Mouse (Mus musculus) kidney, embryonic 16.5 days (tissue): ENCODE results near the gene C2cd3. TPM values are rescaled to one million over a fixed set of nuclear protein-coding genes. Genes with fewer than 3 reads are reported as not detected.

Source experiments
- ATAC-seq: fragments of 200-750 bp; cut with Nextera tagmentation; 2 replicates; pipeline ENCODE4 v1.8.0; 2017; ENCODE audit warnings: moderate TSS enrichment; ENCODE audit not compliant: low FRiP score, low TSS enrichment
- H3K27ac ChIP-seq: fragments of 300-500 bp; sonication (generic); 2 replicates; pipeline ENCODE4 v1.5.1; 2014; ENCODE audit warnings: low read length
- H3K27me3 ChIP-seq: fragments of 300-500 bp; sonication (generic); 2 replicates; pipeline ENCODE4 v1.6.1; 2014; ENCODE audit warnings: low read length, control low read depth, mixed read lengths; ENCODE audit not compliant: insufficient read depth
- H3K36me3 ChIP-seq: fragments of 300-500 bp; sonication (generic); 2 replicates; pipeline ENCODE4 v1.6.1; 2014; ENCODE audit warnings: low read length, control low read depth, mixed read lengths; ENCODE audit not compliant: insufficient read depth
- H3K4me1 ChIP-seq: fragments of 300-500 bp; sonication (generic); 2 replicates; pipeline ENCODE4 v1.6.1; 2014; ENCODE audit warnings: low read length, control low read depth, mixed read lengths; ENCODE audit not compliant: insufficient read depth
- H3K4me2 ChIP-seq: fragments of 300-500 bp; sonication (generic); replicated peaks from 2 replicates; pipeline ENCODE4 v1.6.1; 2014; ENCODE audit warnings: low read depth, low read length
- H3K4me3 ChIP-seq: fragments of 300-500 bp; sonication (generic); 2 replicates; pipeline ENCODE4 v1.5.1; 2014; ENCODE audit warnings: mild to moderate bottlenecking, low read length
- H3K9ac ChIP-seq: fragments of 300-500 bp; sonication (generic); replicated peaks from 2 replicates; pipeline ENCODE4 v1.6.1; 2014; ENCODE audit warnings: low read length
- H3K9me3 ChIP-seq: fragments of 300-500 bp; sonication (generic); 2 replicates; pipeline ENCODE4 v1.6.1; 2016; ENCODE audit warnings: low read length, control low read depth
- WGBS: fragments of 180-500 bp; shearing (Covaris S2); extraction: QIAGEN DNeasy Blood & Tissue Kit; methylation state at CpG from one replicate; pipeline ENCODE4 v1.1.7; 2014; 5-methylcytosine and 5-hydroxymethylcytosine counted together
- polyA plus RNA-seq: library from polyadenylated mRNA; unstranded; fragments of >200 nt; fragmentation: Nextera tagmentation; extraction: Ambion mirVana; gene quantifications from 2 replicates; pipeline ENCODE4 v1.2.1, GENCODE M21; 2015

Gene C2cd3
- polyA plus RNA-seq, 1 experiment from 2014 or later: 23.6 TPM

GRCm38 (mm10) chr7:100357856-100358255 is 14.2 kb upstream of the C2cd3 start:
- H3K9me3 ChIP-seq: no peaks in the 10 kb centered on the region
- H3K9ac ChIP-seq: no peak overlapping the region
- H3K27ac ChIP-seq: no peak overlapping the region
- no peak overlapping the region for H3K4me2 ChIP-seq
- ATAC-seq: no peak
- peaks cover 5% of the 10 kb centered on the region; the same call in 1 of the 2 replicates for H3K36me3 ChIP-seq
- H3K27me3 ChIP-seq: no peaks in the 10 kb centered on the region
- H3K4me1 ChIP-seq: peaks cover 3% of the 10 kb centered on the region; the same call in 1 of the 2 replicates
- no peak overlapping the region for H3K4me3 ChIP-seq

GRCm38 (mm10) chr7:100363162-100363561 is 8.9 kb upstream of the C2cd3 start:
- Histone ChIP-seq H3K9me3 (no peaks in the 10 kb centered on the region), H3K4me3 (no peak overlapping the region), H3K4me1 (peaks cover 5% of the 10 kb centered on the region), H3K9ac (no peak overlapping the region), H3K4me2 (no peak overlapping the region), H3K36me3 (no peaks in the 10 kb centered on the region), H3K27ac (no peak overlapping the region), H3K27me3 (no peaks in the 10 kb centered on the region)
- no peak for ATAC-seq
- 89% methylated on average over 2 of the region's 2 CpGs for WGBS

- no peak for ATAC-seq
- 33% methylated on average over 6 of the region's 6 CpGs for WGBS
- no peak overlapping the region for H3K27ac ChIP-seq
These were observed 7.1 kb upstream of the C2cd3 start for GRCm38 (mm10) chr7:100364888-100365287.

GRCm38 (mm10) chr7:100372452-100372980 is 483 bp downstream of the C2cd3 start:
- Histone ChIP-seq H3K9me3 (no peaks in the 10 kb centered on the region), H3K9ac (peak overlapping the region; percentile 83), H3K27me3 (no peaks in the 10 kb centered on the region), H3K4me2 (peak overlapping the region; percentile 55), H3K36me3 (peaks cover 19% of the 10 kb centered on the region; the same call in 1 of the 2 replicates), H3K4me3 (peak overlapping the region; percentile 92), H3K4me1 (peaks cover 22% of the 10 kb centered on the region), H3K27ac (peak overlapping the region; percentile 92)
- ATAC-seq: no peak
- 6% methylated on average over 17 of the region's 17 CpGs for WGBS

More at GRCm38 (mm10) chr7:100364888-100365287, 7.1 kb upstream of the C2cd3 start:
- H3K27me3 ChIP-seq: no peaks in the 10 kb centered on the region
- H3K4me3 ChIP-seq: no peak overlapping the region
- no peak overlapping the region for H3K9ac ChIP-seq
- no peaks in the 10 kb centered on the region for H3K9me3 ChIP-seq
- no peaks in the 10 kb centered on the region for H3K36me3 ChIP-seq
- H3K4me2 ChIP-seq: no peak overlapping the region; the same call in 1 of the 2 replicates
- H3K4me1 ChIP-seq: peaks cover 11% of the 10 kb centered on the region

DNA sequence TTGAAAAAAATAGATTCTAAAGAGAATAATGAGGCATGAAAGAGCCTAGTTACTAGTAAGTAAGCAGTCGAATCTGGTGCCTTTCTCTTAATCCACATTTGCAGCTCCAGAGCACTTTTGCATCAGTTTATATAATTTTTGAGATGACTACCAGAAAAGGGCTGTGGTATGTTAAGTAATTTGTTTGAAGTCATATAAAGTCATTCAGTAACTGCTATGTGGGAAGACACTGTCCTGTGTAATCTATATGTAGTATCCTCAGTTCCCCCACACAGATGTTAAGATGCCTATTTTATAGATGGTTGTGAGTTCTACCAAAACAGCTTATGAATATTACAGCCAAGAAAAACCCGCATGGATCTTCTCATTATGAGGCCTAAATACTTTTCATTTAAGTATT is 6.2 kb downstream of the C2cd3 start:
- H3K27me3 ChIP-seq: no peaks in the 10 kb centered on the region
- H3K27ac ChIP-seq: no peak overlapping the region
- H3K9ac ChIP-seq: no peak overlapping the region
- H3K9me3 ChIP-seq: no peaks in the 10 kb centered on the region
- no peak overlapping the region for H3K4me3 ChIP-seq
- H3K4me1 ChIP-seq: 0 out of 2 replicates have a peak, but pooled peaks cover 1% of the 10 kb centered on the region
- WGBS: 90% methylated on average over 2 of the region's 2 CpGs
- peaks cover 43% of the 10 kb centered on the region for H3K36me3 ChIP-seq
- ATAC-seq: no peak
- H3K4me2 ChIP-seq: no peak overlapping the region

DNA sequence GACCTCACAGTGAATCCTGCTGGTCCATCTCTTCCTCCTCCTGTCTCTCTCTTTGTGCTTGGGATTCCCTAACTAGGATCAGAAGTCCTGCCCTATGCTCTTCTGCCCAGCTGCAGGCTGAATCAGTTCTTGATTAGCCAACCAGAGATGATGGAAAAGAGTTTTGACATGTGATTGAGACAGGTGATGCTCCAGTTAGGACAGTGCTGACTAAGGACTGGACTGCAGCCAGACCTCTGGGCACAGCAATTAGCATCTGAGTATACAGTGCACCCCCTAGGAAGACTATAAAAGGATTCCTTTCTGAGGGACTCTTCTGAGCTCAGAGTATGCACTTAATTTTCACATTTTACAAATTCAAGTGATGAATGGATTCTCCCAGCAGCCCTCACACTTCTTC is 9.1 kb downstream of the C2cd3 start:
- H3K4me1 ChIP-seq: no peaks in the 10 kb centered on the region
- no peaks in the 10 kb centered on the region for H3K9me3 ChIP-seq
- no peak overlapping the region for H3K4me3 ChIP-seq
- ATAC-seq: no peak
- H3K4me2 ChIP-seq: no peak overlapping the region
- H3K27ac ChIP-seq: no peak overlapping the region
- peaks cover 30% of the 10 kb centered on the region for H3K36me3 ChIP-seq
- H3K27me3 ChIP-seq: no peaks in the 10 kb centered on the region
- no peak overlapping the region for H3K9ac ChIP-seq

- Histone ChIP-seq H3K36me3 (peaks cover 24% of the 10 kb centered on the region), H3K27ac (no peak overlapping the region), H3K4me3 (no peak overlapping the region), H3K4me2 (no peak overlapping the region), H3K9ac (no peak overlapping the region), H3K27me3 (no peaks in the 10 kb centered on the region), H3K4me1 (no peaks in the 10 kb centered on the region), H3K9me3 (no peaks in the 10 kb centered on the region)
- 88% methylated on average over 2 of the region's 2 CpGs for WGBS
- ATAC-seq: no peak
These were observed 11.2 kb downstream of the C2cd3 start for GRCm38 (mm10) chr7:100383207-100383606.

DNA sequence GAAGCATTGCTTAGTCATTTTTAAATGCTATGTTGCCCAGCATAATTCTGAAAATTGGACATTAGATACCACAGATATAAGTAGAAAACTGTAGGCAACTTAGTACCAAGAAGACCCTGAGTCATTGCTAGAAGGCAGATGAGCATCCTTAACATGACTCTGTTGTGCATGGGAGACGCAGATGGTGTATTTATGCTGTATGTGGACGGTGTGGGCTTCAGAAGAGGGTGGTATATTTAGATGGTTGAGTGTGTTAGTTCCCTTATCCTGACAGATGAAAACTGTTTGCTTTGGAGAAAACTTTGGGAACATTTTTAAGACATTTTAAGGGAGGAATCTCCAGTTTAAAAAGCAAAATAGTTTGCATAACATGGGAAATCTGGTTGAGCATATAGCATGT is 16.1 kb downstream of the C2cd3 start:
- Histone ChIP-seq H3K9ac (no peak overlapping the region), H3K36me3 (peaks cover 26% of the 10 kb centered on the region), H3K4me2 (no peak overlapping the region), H3K4me1 (no peaks in the 10 kb centered on the region), H3K4me3 (no peak overlapping the region), H3K9me3 (no peaks in the 10 kb centered on the region), H3K27ac (no peak overlapping the region), H3K27me3 (no peaks in the 10 kb centered on the region)
- WGBS: 89% methylated on average over 2 of the region's 2 CpGs
- no peak for ATAC-seq

- Histone ChIP-seq H3K4me2 (no peak overlapping the region), H3K4me1 (no peaks in the 10 kb centered on the region), H3K27me3 (no peaks in the 10 kb centered on the region), H3K27ac (no peak overlapping the region), H3K36me3 (peaks cover 31% of the 10 kb centered on the region), H3K9ac (no peak overlapping the region), H3K4me3 (no peak overlapping the region), H3K9me3 (no peaks in the 10 kb centered on the region)
- no peak for ATAC-seq
- WGBS: 65% methylated on average over 8 of the region's 8 CpGs
These were observed 18.1 kb downstream of the C2cd3 start for GRCm38 (mm10) chr7:100390166-100390565.

DNA sequence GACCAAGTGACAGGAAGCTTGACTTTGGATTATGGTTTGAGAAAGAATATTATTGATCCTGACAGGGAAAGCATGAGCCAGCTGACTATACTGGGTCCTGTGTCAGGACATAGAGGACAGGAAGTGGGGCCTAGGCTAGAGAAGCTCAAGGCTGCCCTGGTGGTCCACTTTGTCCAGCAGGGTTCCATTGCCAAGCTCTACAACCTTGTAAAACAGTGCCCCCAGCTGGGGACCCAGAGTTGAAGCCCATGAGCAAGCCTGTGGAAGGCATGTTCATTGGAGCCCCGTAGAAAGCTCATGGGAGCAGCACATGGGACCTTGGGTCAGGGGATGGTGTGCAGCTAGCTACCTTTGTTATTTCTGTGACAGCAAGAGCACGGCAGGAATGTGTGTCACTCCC is 20.2 kb downstream of the C2cd3 start:
- 77% methylated on average over 2 of the region's 2 CpGs for WGBS
- H3K4me1 ChIP-seq: no peaks in the 10 kb centered on the region
- H3K27me3 ChIP-seq: no peaks in the 10 kb centered on the region
- H3K27ac ChIP-seq: no peak overlapping the region
- peaks cover 38% of the 10 kb centered on the region for H3K36me3 ChIP-seq
- no peak overlapping the region for H3K9ac ChIP-seq
- H3K4me2 ChIP-seq: no peak overlapping the region
- no peak overlapping the region for H3K4me3 ChIP-seq
- ATAC-seq: no peak
- no peaks in the 10 kb centered on the region for H3K9me3 ChIP-seq
